Mouse (Mus musculus): ENCODE measurements around the gene Jade1. TPM values are rescaled to one million over a fixed set of nuclear protein-coding genes. Genes with fewer than 3 reads are reported as not detected.

Jade1 gene
- polyA plus RNA-seq, 1 experiment, result 25.2 TPM

GRCm38 (mm10) chr3:41580401-41581323, 25.1 kb downstream of the Jade1 start:
- Histone ChIP-seq H3K4me1 (ENCODE audit: control insufficient read depth, insufficient read depth, insufficient read length, low read length) (peaks cover 19% of the 10 kb centered on the region), H3K4me3 (ENCODE audit: insufficient read depth, low read depth, low read length) (no peak overlapping the region), H3K27ac (replicated peaks; ENCODE audit: low read depth, low read length) (no peak overlapping the region)

GRCm38 (mm10) chr3:41581436-41581835, 25.9 kb downstream of the Jade1 start:
- no peak overlapping the region for H3K4me3 ChIP-seq (ENCODE audit: insufficient read depth, low read depth, low read length)
- H3K27ac ChIP-seq (replicated peaks; ENCODE audit: low read depth, low read length), result no peak overlapping the region
- H3K4me1 ChIP-seq (ENCODE audit: control insufficient read depth, insufficient read depth, insufficient read length, low read length), result peaks cover 16% of the 10 kb centered on the region

GRCm38 (mm10) chr3:41582256-41582655, 26.7 kb downstream of the Jade1 start:
- H3K27ac ChIP-seq (replicated peaks; ENCODE audit: low read depth, low read length), result no peak overlapping the region
- peaks cover 21% of the 10 kb centered on the region for H3K4me1 ChIP-seq (ENCODE audit: control insufficient read depth, insufficient read depth, insufficient read length, low read length)

GRCm38 (mm10) chr3:41583092-41583491, 27.6 kb downstream of the Jade1 start:
- Histone ChIP-seq H3K4me3 (ENCODE audit: insufficient read depth, low read depth, low read length) (no peak overlapping the region), H3K4me1 (ENCODE audit: control insufficient read depth, insufficient read depth, insufficient read length, low read length) (peaks cover 26% of the 10 kb centered on the region), H3K27ac (replicated peaks; ENCODE audit: low read depth, low read length) (no peak overlapping the region)

More at GRCm38 (mm10) chr3:41582256-41582655, 26.7 kb downstream of the Jade1 start:
- no peak overlapping the region for H3K4me3 ChIP-seq (ENCODE audit: insufficient read depth, low read depth, low read length)

GRCm38 (mm10) chr3:41583621-41584020, 28.1 kb downstream of the Jade1 start:
- Histone ChIP-seq H3K27ac (replicated peaks; ENCODE audit: low read depth, low read length) (no peak overlapping the region), H3K4me1 (ENCODE audit: control insufficient read depth, insufficient read depth, insufficient read length, low read length) (peaks cover 26% of the 10 kb centered on the region), H3K4me3 (ENCODE audit: insufficient read depth, low read depth, low read length) (no peak overlapping the region)

GRCm38 (mm10) chr3:41585548-41585947, 30.0 kb downstream of the Jade1 start:
- Histone ChIP-seq H3K4me1 (ENCODE audit: control insufficient read depth, insufficient read depth, insufficient read length, low read length) (peaks cover 33% of the 10 kb centered on the region), H3K4me3 (ENCODE audit: insufficient read depth, low read depth, low read length) (no peak overlapping the region), H3K27ac (replicated peaks; ENCODE audit: low read depth, low read length) (no peak overlapping the region)

GRCm38 (mm10) chr3:41586330-41586729, 30.8 kb downstream of the Jade1 start:
- Histone ChIP-seq H3K4me1 (ENCODE audit: control insufficient read depth, insufficient read depth, insufficient read length, low read length) (peaks cover 27% of the 10 kb centered on the region), H3K27ac (replicated peaks; ENCODE audit: low read depth, low read length) (no peak overlapping the region), H3K4me3 (ENCODE audit: insufficient read depth, low read depth, low read length) (no peak overlapping the region)

GRCm38 (mm10) chr3:41586917-41587316, 31.4 kb downstream of the Jade1 start:
- H3K4me1 ChIP-seq (ENCODE audit: control insufficient read depth, insufficient read depth, insufficient read length, low read length), result peaks cover 26% of the 10 kb centered on the region
- H3K27ac ChIP-seq (replicated peaks; ENCODE audit: low read depth, low read length), result no peak overlapping the region
- no peak overlapping the region for H3K4me3 ChIP-seq (ENCODE audit: insufficient read depth, low read depth, low read length)

- Histone ChIP-seq H3K4me3 (ENCODE audit: insufficient read depth, low read depth, low read length) (no peak overlapping the region), H3K27ac (replicated peaks; ENCODE audit: low read depth, low read length) (no peak overlapping the region), H3K4me1 (ENCODE audit: control insufficient read depth, insufficient read depth, insufficient read length, low read length) (peaks cover 23% of the 10 kb centered on the region; the same call in 1 of the 2 replicates)
Observed at GRCm38 (mm10) chr3:41587588-41587987, 32.1 kb downstream of the Jade1 start.

- H3K27ac ChIP-seq (replicated peaks; ENCODE audit: low read depth, low read length), result no peak overlapping the region
- no peak overlapping the region for H3K4me3 ChIP-seq (ENCODE audit: insufficient read depth, low read depth, low read length)
- H3K4me1 ChIP-seq (ENCODE audit: control insufficient read depth, insufficient read depth, insufficient read length, low read length), result peaks cover 20% of the 10 kb centered on the region; the same call in 1 of the 2 replicates
Observed at GRCm38 (mm10) chr3:41588495-41588894, 33.0 kb downstream of the Jade1 start.

GRCm38 (mm10) chr3:41589246-41589914, 33.8 kb downstream of the Jade1 start:
- H3K27ac ChIP-seq (replicated peaks; ENCODE audit: low read depth, low read length), result no peak overlapping the region
- H3K4me3 ChIP-seq (ENCODE audit: insufficient read depth, low read depth, low read length), result no peak overlapping the region
- peaks cover 18% of the 10 kb centered on the region; the same call in 1 of the 2 replicates for H3K4me1 ChIP-seq (ENCODE audit: control insufficient read depth, insufficient read depth, insufficient read length, low read length)

GRCm38 (mm10) chr3:41589988-41590387, 34.5 kb downstream of the Jade1 start:
- Histone ChIP-seq H3K27ac (replicated peaks; ENCODE audit: low read depth, low read length) (no peak overlapping the region), H3K4me1 (ENCODE audit: control insufficient read depth, insufficient read depth, insufficient read length, low read length) (peaks cover 18% of the 10 kb centered on the region; the same call in 1 of the 2 replicates), H3K4me3 (ENCODE audit: insufficient read depth, low read depth, low read length) (no peak overlapping the region)

- no peak overlapping the region for H3K27ac ChIP-seq (replicated peaks; ENCODE audit: low read depth, low read length)
Observed at GRCm38 (mm10) chr3:41590695-41591559, 35.4 kb downstream of the Jade1 start.

GRCm38 (mm10) chr3:41591651-41592170, 36.2 kb downstream of the Jade1 start:
- Histone ChIP-seq H3K27ac (replicated peaks; ENCODE audit: low read depth, low read length) (no peak overlapping the region), H3K4me3 (ENCODE audit: insufficient read depth, low read depth, low read length) (no peak overlapping the region), H3K4me1 (ENCODE audit: control insufficient read depth, insufficient read depth, insufficient read length, low read length) (peaks cover 18% of the 10 kb centered on the region; the same call in 1 of the 2 replicates)

More at GRCm38 (mm10) chr3:41590695-41591559, 35.4 kb downstream of the Jade1 start:
- H3K4me3 ChIP-seq (ENCODE audit: insufficient read depth, low read depth, low read length), result no peak overlapping the region
- H3K4me1 ChIP-seq (ENCODE audit: control insufficient read depth, insufficient read depth, insufficient read length, low read length), result peaks cover 18% of the 10 kb centered on the region; the same call in 1 of the 2 replicates
